Mouse (Mus musculus) liver, postnatal 0 days (tissue): Measurements from ENCODE around the gene Tjp3. TPM values are rescaled to one million over a fixed set of nuclear protein-coding genes. Genes with fewer than 3 reads are reported as not detected.

Source experiments
- ATAC-seq: fragments of 200-750 bp; cut with Nextera tagmentation; 2 replicates; pipeline ENCODE4 v1.8.0; 2017; ENCODE audit warnings: mild to moderate bottlenecking, moderate library complexity
- DNase-seq: peaks from one replicate; pipeline ENCODE4 v3.0.0-alpha.2; 2016
- H3K27ac ChIP-seq: fragments of 300-500 bp; sonication (generic); 2 replicates; pipeline ENCODE4 v1.5.1; 2014; ENCODE audit warnings: antibody characterized with exemption, moderate library complexity, mild to moderate bottlenecking, low read depth
- H3K27me3 ChIP-seq: fragments of 300-500 bp; sonication (generic); 2 replicates; pipeline ENCODE4 v1.6.1; 2014; ENCODE audit warnings: low read length, control low read depth, mixed read lengths; ENCODE audit not compliant: insufficient read depth
- H3K36me3 ChIP-seq: fragments of 300-500 bp; sonication (generic); replicated peaks from 2 replicates; pipeline ENCODE4 v1.6.1; 2014; ENCODE audit warnings: mild to moderate bottlenecking, control low read depth, low read length, moderate library complexity, mixed read lengths; ENCODE audit not compliant: insufficient read depth
- H3K4me1 ChIP-seq: fragments of 300-500 bp; sonication (generic); 2 replicates; pipeline ENCODE4 v1.6.1; 2014; ENCODE audit warnings: antibody characterized with exemption, mild to moderate bottlenecking, control low read depth; ENCODE audit not compliant: insufficient read depth
- H3K4me2 ChIP-seq: fragments of 300-500 bp; sonication (generic); 2 replicates; pipeline ENCODE4 v1.6.1; 2014; ENCODE audit warnings: low read depth, mild to moderate bottlenecking, low read length, moderate library complexity, mixed read lengths
- H3K4me3 ChIP-seq: fragments of 300-500 bp; sonication (generic); 2 replicates; pipeline ENCODE4 v1.5.1; 2014; ENCODE audit warnings: low read depth, low read length
- H3K9ac ChIP-seq: fragments of 300-500 bp; sonication (generic); replicated peaks from 2 replicates; pipeline ENCODE4 v1.6.1; 2014; ENCODE audit warnings: mild to moderate bottlenecking, moderate library complexity
- H3K9me3 ChIP-seq: fragments of 300-500 bp; sonication (generic); 2 replicates; pipeline ENCODE4 v1.6.1; 2016; ENCODE audit warnings: mild to moderate bottlenecking, control low read depth, low read length, mixed read lengths
- CTCF ChIP-seq: sonication (generic); IDR thresholded peaks from 2 replicates; pipeline ENCODE4 v1.5.1; 2016; ENCODE audit warnings: antibody characterized with exemption, low read depth
- EP300 ChIP-seq: IDR thresholded peaks from 2 replicates; pipeline ENCODE4 v1.6.1; 2016; ENCODE audit warnings: antibody characterized with exemption, low read depth, mild to moderate bottlenecking
- WGBS: fragments of 180-500 bp; shearing (Covaris S2); extraction: QIAGEN DNeasy Blood & Tissue Kit; methylation state at CpG from one replicate; pipeline ENCODE4 v1.1.7; 2014; ENCODE audit not compliant: insufficient replicate concordance; 5-methylcytosine and 5-hydroxymethylcytosine counted together
- polyA plus RNA-seq: library from polyadenylated mRNA; unstranded; fragments of >200 nt; fragmentation: Nextera tagmentation; extraction: Ambion mirVana; gene quantifications from 2 replicates; pipeline ENCODE4 v1.2.1, GENCODE M21; 2015

Gene Tjp3
- polyA plus RNA-seq, 1 experiment from 2014 or later, result 1.8 TPM

DNA sequence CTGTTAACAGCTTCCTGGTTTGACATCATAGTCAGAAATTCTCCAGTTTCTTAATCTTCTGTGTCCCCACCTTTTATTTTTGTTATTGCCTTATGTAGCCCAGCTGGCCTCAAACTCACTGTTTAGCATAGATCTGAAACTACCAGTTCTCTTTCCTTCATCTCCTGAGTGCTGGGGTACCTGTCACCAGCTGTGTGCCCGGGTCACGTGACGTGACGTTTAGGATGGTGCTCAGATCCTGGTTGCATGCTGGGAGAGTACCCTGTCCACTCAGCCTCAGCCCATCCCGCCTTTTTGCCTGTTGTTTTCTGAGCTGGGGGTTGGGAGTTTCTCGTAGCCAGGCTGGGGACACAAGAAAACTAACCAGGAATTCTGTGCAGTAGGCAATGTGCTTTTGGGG lies 5.9 kb upstream of the Tjp3 start:
- H3K27me3 ChIP-seq, result no peaks in the 10 kb centered on the region
- peak overlapping the region; percentile 52 for H3K4me2 ChIP-seq
- TF ChIP-seq EP300 (no peak), CTCF (no peak)
- no peaks in the 10 kb centered on the region; the same call in 1 of the 2 replicates for H3K36me3 ChIP-seq
- H3K4me3 ChIP-seq, result no peak overlapping the region
- WGBS, result 54% methylated on average over 6 of the region's 6 CpGs
- H3K9ac ChIP-seq, result peak overlapping the region; percentile 44; the same call in 1 of the 2 replicates
- H3K9me3 ChIP-seq, result no peaks in the 10 kb centered on the region
- no peak for DNase-seq
- H3K27ac ChIP-seq, result peak overlapping the region; percentile 95
- ATAC-seq, result no peak
- peaks cover 85% of the 10 kb centered on the region for H3K4me1 ChIP-seq

DNA sequence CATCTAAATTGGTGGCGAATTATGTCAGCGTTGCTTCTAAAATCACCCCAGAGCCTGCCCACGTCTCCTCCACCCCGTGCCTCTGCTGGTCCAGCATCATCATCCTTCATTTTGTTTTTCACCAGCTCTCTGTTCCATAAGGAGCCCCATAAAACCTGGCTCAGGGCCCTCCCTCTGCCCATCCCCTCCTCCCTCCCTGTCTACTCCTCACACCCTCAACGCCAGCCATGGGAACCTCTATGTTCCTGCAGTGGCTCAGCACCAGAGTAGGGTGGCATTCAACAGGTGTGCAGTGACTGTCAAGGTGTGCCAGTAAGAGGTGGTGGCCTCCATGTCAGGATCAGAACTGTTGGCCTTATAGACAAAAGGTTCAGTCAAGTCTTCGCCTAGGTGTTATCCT lies 3.8 kb upstream of the Tjp3 start:
- WGBS, result 83% methylated on average over 6 of the region's 6 CpGs
- Histone ChIP-seq H3K27me3 (no peaks in the 10 kb centered on the region), H3K4me2 (peak overlapping the region; percentile 96), H3K27ac (no peak overlapping the region), H3K4me3 (no peak overlapping the region), H3K4me1 (peaks cover 77% of the 10 kb centered on the region), H3K9ac (no peak overlapping the region; the same call in 1 of the 2 replicates), H3K36me3 (no peaks in the 10 kb centered on the region; the same call in 1 of the 2 replicates), H3K9me3 (no peaks in the 10 kb centered on the region)
- ATAC-seq (no peak), DNase-seq (no peak)
- TF ChIP-seq EP300 (no peak), CTCF (no peak)

DNA sequence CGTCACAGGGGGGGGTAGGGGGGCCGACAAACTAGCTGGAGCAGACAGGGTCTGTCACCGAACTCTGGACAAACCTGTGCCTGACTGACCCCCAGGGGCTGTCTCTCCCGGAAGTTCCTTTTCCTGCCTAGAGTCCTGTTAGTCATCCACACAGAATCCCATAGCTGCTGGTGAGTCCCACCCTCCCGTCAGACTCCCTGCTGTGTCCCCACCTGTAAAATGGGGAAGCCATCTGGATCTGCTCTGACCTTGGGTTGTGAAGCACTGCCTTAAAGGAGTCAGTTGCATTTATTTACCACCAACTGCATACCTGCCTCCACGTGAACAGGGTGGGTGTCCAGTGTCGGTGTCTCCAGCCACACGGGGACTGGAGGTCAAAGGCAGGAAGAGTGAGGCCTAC lies 3.1 kb upstream of the Tjp3 start:
- H3K9ac ChIP-seq, result peak overlapping the region; percentile 73
- peaks cover 75% of the 10 kb centered on the region for H3K4me1 ChIP-seq
- H3K4me2 ChIP-seq, result peak overlapping the region; percentile 96
- H3K27me3 ChIP-seq, result no peaks in the 10 kb centered on the region
- H3K27ac ChIP-seq, result no peak overlapping the region
- WGBS, result 31% methylated on average over 8 of the region's 8 CpGs
- TF ChIP-seq EP300 (no peak), CTCF (no peak)
- H3K4me3 ChIP-seq, result peak overlapping the region; percentile 72
- H3K36me3 ChIP-seq, result no peaks in the 10 kb centered on the region; the same call in 1 of the 2 replicates
- H3K9me3 ChIP-seq, result no peaks in the 10 kb centered on the region
- no peak for ATAC-seq
- DNase-seq, result no peak

DNA sequence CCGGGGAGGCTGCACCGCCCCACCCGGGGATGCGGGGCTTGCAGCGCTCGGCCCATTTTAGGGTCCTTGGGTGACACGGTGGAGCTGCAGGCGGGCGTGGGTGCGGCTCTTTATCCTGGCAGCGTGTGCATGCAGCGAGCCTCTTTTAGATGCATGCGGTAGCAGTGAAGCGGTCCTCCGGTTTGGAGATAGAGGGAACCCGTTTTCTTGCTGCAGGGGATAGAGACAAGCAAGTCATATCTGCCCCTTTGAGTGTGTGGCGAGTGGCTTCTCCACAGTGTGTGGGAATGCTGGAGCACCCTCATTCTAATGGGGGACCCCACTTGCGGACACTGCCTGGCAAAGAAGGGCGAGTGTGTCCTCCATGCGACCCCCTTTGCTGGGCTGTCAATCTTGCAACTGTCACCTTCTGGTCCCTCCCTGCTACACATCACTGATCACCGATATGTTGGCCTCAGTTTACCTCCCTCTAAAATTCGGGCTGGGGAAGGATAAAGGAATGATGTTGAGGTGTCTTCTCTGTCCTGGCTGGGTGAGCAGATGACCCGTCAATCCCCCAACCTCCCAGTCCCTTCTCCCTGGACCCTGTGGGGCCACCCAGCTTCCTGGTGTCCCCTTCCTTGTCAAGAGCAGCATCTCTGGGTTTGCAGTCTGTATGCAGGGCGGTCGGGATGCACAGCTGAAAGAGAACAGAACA lies 2.1 kb upstream of the Tjp3 start:
- peak overlapping the region; percentile 94 for H3K27ac ChIP-seq
- peaks cover 68% of the 10 kb centered on the region for H3K4me1 ChIP-seq
- ATAC-seq, result no peak; the same call in 1 of the 2 replicates
- H3K9ac ChIP-seq, result peak overlapping the region; percentile 73
- H3K4me2 ChIP-seq, result peak overlapping the region; percentile 96
- WGBS, result 3% methylated on average over 25 of the region's 25 CpGs
- H3K36me3 ChIP-seq, result no peaks in the 10 kb centered on the region; the same call in 1 of the 2 replicates
- DNase-seq, result no peak
- no peaks in the 10 kb centered on the region for H3K9me3 ChIP-seq
- H3K27me3 ChIP-seq, result no peaks in the 10 kb centered on the region
- TF ChIP-seq EP300 (no peak), CTCF (0 out of 2 replicates have a peak, but pooled peaks have one; percentile 0)
- H3K4me3 ChIP-seq, result peak overlapping the region; percentile 72

DNA sequence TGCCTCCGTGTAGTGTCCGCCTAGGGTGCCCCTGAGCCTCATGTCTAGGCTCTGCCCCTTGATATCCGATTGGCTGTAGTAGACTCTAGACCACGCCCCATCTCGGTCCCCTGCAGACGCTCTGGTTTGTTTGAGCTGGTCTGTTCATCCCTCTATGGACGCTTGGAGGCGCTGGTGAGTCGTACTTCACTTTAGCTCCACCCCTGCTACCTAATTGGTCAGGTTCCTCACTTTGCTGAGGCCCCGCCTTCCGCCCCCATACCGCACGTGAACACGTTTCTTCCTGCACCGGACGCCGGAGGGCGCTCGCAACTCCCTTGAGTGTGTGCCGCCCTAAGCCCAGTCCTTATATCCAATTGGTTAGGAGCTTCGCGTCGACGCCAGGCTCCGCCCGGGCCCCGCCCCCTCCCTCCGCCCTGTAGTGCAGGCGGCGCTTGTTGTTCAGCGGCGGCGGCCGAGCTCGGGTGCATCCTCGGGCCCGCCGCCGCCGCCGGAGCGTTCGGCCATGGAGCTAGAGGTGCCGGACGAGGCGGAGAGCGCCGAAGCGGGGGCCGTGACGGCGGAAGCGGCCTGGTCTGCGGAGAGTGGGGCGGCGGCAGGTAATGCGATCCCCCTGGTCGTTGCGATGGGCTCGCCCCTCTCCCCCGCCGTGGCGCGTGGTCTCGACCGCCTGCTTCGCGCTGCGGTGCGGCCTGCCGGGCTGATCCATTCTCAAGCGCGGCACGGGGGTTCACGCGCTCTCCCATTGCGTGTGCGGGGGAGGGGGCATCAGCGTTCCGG lies 1.4 kb upstream of the Tjp3 start, which contains the start of gene Pip5k1c:
Gene Pip5k1c (plus strand): TSS at position 410 of the 780 bp plus-strand sequence.
- Histone ChIP-seq H3K9me3 (no peaks in the 10 kb centered on the region), H3K27me3 (no peaks in the 10 kb centered on the region), H3K9ac (peak within 1 kb of the TSS; percentile 73), H3K4me2 (peak within 1 kb of the TSS; percentile 96), H3K36me3 (no peaks in the 10 kb centered on the region; the same call in 1 of the 2 replicates), H3K27ac (peak within 1 kb of the TSS; percentile 94), H3K4me3 (peak within 1 kb of the TSS; percentile 72), H3K4me1 (peaks cover 61% of the 10 kb centered on the region)
- ATAC-seq (peak; percentile 95), DNase-seq (peak; percentile 100)
- under 1% methylated on average over 65 of the region's 80 CpGs for WGBS
- peak; percentile 97 for TF ChIP-seq CTCF
- TF ChIP-seq EP300, result no peak; the same call in 1 of the 2 replicates
